Mouse (Mus musculus) spleen, postnatal 4 days (tissue): Measurements from ENCODE around the gene Pcdh15.

Experiments used
- DNase-seq, 2 experiments: peaks; one replicate each; pipeline ENCODE4 v3.0.0; 2022; ENCODE audit warnings: low spot score in 2 of 2

Gene Pcdh15

DNA sequence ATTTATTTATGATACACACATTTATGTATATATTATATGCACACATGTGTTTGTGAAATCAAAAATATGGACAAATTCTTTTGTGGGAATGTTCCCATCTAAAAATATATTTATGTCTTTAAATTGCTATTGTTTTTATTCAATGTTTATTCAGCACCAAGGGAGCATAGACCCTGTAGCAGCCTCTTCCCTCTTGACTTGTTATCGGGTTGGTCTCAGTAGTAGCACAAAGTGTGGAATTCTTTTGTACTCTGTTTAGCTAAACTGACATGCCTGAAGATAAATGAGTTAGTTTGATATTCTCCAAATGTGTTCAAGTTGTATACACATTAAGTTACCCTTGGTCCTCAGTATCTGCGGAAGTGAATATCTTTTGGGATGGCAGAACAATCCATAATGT lies 848.7 kb downstream of the Pcdh15 start:
- DNase-seq: no peak

DNA sequence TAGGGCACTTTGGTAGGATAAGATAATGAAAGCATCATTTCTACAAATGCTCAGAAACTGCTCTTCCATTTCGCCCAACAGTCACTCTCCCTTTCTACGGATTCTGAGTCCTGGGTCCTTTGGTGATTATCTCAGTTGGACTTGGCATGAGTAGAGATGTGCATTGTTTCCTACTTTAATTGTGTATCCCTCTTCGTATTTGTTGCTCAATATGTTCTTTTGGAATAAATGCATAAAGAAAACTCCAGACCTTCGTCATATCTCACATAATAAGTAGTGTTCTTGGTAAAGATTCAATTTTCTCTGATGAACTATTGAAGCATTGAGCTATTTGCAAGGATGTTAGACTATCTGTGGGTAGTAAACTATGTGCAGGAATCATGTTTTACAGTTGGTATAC lies 854.2 kb downstream of the Pcdh15 start:
- no peak for DNase-seq

DNA sequence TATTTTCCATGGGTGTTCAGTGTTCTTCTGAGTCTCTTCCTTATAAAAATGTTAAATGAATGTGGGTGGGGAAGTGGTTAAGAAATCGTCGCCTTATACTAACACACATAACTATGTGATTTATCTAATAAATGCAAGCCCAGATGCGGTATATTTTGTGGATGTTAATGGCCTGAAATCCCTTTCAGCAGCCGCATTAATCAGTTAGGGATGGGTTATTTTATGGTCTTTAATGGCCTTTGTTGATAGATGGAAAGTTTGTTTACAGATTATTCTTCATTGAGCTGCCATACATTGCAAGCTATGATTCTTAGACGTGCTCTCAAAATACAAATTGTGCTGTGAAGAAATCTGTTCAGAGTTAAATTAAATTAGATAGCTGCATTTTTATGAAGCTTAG lies 884.9 kb downstream of the Pcdh15 start:
- DNase-seq: no peak

DNA sequence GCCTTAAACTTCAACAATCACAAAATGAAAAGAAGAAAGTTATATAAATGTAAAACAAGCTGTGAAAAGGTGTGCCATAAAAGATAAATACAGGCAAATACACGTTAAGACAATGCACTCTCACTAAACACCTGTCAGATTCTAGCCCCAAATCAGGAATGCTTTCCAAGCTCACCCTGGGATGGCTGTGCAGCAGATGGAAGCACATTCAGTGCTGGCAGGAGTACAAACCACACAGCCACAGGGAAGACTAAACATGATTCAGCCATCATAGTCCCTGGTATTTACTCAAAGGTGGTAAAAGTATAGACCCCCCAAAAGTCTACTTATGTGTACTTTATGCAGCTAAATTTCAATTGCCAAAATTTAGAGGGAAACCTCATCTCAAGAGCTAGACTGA lies 909.7 kb downstream of the Pcdh15 start:
- no peak for DNase-seq

DNA sequence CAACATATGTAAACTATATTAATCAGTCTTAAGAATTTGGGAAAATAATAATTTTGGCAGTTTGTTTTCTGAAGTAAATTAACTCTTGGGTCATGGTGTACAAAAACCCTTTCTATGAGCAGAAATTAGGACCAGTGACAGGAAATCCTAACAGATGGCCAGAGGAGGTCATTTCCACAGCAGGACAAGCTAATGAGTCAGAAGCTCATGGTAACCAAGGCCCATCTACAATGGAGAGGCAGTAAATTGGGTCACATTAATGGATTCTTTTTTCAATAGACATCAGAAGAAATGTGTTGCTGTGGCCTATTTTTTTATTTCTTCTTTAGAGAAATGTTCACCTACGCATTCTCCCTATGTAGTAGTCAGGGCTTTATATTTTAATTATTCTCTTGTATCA lies 923.9 kb downstream of the Pcdh15 start:
- no peak for DNase-seq

DNA sequence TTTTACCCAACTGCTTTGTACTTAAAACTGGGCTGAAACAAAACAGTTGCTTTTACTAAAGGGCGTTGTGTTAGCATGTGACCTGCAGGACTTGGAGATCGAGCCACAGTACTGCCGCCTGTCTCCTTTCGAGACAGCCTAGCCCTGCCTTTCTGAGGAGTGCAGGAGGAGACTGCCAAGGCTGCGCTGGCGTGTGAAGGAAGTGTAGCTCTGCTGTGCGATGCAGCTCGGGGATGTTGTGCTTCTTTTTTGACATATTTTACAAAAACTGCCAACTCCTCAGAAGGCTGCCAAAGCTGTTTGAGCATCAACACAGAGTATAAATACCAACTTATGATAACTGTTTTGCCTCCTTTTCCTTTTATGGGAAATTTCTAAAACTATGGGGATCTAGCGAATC lies 953.9 kb downstream of the Pcdh15 start:
- no peak for DNase-seq

DNA sequence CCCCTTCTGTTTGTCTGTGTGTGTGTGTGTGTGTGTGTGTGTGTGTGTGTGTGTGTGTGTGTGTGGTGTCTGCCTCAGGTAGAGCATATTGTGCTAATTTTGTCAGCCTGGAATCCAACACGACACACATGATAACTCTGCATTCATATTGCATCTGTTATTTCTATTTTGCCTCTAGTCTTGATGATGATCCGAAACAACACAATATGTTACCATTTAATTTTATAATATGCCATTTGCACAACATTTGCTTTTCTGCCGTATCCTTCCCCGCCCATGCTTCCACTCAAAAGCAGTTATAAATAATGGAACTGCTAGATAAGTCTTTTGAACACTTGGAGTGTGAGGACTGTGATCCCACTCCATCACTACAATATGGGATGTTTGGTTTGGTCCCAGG lies 987.5 kb downstream of the Pcdh15 start:
- DNase-seq: no peak

DNA sequence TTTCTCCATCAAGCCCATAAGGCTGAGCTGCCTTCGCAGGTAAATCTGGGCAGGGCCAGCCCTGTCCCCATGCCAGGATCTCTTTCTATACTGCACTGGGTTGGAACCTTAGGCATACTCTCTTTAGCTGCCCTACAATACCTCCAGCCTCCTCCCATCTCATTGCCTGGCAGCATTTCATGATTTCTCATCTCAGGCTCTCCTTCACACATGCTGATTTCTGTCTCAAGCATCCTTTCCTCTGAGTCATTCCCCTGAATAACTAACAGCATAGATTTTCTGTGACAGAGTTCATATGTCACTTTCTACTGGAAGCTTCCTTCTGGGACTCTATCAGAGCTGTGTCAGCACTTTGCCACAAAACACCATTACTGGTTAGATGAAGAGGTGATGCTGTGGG lies 999.2 kb downstream of the Pcdh15 start:
- DNase-seq: no peak

DNA sequence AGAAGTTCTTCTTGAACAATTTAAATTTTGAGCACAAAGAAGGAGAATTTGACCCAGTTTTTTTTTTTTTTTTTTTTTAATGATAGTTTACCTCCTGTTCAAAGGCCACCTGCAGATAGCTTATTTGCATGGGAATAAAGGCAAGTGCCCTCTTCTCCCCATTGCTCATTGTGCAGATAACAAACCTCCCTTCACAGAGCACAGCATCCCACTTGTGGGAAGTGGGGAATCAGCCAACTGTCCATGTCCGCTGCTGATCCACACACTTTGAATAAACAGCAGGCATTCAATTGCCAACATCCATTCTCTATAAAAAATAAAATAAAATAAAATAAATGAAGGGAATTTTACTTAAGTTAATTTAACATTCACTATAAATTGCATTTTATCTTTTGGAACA lies 1015.0 kb downstream of the Pcdh15 start:
- no peak for DNase-seq

DNA sequence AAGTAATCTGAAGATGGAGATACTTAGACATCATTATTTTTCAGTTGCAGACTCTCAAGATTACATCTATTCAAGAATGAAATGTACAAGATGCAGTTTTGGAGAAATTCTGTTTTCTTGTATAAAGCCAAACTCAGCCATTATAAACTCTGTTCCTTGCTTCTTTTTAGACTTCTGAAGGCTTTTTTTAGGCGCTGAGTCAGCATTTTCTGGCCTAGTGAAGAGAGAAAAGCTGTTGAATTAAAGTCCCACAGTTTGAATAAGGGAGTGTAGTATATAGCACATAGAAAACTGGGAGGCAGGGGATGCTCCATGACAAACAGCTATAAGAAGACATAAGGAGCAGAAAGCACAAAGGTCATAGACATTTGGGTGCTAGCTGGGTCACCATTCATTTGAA lies 1017.7 kb downstream of the Pcdh15 start:
- no peak for DNase-seq

DNA sequence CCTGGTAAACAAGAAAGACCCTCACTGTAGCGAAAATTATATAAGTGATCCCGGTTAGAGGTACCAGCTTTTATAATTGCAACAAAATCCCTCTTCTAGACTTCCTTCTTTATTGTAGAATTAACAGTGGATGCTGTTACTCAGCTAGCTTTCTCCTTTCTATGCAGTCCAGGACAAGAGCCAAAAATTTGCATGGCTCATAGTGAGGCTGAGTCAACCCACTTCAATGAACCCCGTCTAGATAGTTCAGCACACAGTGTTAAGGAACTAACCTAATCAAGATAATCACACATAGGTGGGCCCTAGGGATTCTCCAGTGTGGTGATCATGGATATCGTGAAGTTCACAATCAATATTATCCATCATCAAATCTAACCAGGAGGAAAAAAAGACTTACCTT lies 1024.3 kb downstream of the Pcdh15 start:
- no peak for DNase-seq

DNA sequence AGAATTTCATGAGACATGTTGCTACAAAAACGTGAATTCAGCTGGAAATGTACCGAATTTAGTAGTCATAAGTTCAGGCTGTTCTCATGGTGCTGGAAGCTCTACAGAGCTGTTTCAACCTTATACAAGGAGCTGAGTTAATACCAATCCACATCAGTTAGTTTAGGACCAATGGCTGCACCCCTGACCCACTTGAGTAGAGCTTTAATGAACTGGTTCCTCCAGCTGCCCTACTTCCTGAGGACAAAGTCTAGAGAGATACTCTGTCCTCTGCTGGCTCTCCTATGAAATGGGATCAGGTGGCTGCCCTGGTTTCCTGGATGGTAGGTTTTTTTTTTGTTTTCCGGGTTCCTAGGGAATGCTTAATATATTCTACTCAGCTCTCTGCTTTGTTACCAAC lies 1030.0 kb downstream of the Pcdh15 start:
- DNase-seq: no peak

DNA sequence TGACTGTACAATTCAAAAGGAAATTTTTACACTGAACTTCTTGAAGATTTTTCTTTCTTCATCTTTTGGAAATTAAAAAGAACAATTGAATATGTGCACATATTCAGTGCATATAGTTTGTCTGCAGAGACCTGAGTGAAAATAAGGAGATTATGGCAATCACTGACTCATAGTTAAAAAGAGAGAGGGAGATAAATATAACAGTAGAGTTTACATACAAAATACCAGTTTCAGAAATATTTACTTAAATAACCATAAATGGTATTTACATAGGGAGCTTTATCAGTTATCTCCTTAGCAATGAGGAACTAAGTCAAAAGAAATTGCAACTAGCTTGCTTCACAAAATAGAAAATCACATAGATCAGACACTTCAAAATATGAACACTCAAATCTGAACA lies 1030.5 kb downstream of the Pcdh15 start:
- no peak for DNase-seq

DNA sequence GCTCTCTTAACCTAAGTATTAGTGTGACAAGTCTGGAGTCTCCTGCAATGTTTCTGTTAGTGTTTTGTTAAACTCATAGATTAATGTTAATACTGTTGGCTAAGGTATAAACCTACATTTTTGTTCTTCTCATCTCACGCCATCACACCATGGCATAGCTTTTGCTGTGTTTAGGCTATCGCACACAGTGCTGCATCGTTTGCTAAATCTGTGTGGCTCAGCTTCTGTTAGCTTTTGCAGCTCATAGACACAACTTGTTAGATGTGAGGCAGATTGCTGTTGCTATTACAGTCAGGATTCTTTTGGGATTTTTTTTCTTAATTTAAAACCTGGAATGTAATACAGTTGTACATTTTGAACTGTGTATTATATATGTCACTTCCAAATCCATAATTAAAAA lies 1031.7 kb downstream of the Pcdh15 start:
- no peak for DNase-seq

DNA sequence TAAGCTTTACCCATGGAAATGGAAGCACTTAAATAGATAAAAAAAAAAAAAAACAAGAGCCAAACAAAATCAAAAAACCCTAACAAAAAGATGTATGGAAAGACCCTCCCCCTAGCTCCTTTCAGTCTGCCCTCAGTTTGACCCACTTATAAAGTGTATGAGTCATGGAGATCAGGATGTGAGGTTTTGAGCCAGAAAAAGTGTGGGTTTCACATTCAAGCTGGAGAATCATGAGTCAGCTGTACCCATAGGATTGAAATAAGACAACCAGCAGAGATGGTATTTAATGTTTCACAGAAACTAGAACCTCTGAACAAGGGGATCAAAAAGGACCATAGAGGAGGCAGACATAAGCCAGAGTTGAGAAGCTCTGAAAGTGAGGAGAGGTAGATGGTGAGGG lies 1048.8 kb downstream of the Pcdh15 start:
- no peak for DNase-seq

DNA sequence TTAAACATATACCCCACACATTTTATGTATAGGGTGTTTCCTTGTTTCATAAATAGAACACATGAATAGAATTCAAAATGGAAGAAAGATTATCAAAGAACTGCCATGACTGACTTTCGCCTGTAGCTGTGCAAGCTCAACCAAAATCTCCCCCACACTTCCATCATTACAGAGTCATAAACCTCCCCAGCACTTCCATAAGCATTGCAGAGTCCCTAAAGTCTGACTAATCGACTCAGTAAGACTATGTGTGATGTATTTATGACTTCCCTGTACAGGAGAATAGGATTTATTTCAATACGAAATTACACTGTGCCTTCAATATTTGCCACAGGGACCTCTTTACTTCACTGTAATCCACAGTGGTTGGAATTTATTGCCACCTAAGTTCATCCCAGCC lies 1082.8 kb downstream of the Pcdh15 start:
- no peak for DNase-seq

DNA sequence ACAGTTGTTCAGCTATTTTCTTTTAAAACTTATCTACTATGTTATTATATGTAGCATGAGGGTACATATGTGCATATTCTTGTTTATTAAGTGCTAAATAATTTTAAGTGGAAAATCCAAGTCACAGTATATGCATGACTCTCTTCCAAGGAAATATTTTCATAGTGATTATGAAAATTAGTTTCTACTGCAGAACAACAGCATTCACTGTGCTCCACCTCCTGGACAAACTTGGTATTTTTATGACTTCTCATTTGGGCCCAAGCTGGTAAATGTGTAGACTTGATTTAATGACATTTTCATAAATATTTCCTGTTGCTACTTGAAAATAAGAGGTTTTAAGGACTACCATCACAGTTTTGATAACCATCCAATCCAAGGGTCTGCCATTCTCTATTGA lies 1104.5 kb downstream of the Pcdh15 start:
- no peak for DNase-seq

DNA sequence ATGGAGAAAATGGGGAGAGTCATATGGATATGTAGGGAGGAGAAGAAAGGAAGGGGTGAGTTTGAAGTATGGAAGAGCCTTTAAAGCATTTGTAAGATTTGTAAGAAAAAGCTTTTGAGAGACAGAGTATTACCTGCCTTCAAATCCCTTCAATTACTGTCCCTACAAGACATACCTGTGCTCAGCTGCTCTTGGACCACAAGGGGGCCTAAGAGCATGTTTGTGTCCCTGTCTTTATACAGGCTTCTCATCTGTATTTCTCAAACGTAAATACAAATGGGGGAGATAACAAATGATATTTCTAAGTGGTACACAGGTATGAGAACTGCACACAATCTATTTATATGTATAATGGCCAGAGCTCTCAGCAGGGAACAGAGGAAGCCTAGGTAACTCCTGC lies 1118.1 kb downstream of the Pcdh15 start:
- DNase-seq: no peak

DNA sequence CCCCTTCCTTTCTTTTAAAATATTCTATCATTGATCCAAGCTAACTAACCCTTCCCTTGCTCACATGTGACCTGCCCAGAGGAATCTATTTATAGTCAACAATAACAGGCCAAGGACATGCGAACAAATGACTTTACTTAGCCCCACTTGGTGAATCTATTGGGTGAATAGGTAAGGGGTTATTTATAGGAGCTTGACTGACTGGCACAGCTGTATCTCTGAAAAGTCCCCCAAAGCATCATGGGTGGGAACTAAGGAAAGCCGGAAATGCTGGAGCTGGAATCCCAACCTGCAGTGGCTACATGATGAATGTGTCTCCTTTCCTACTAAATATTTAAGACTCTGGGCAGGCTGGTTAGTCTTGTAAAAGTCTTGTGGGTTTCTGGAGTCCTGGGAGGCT lies 1121.3 kb downstream of the Pcdh15 start:
- no peak for DNase-seq

DNA sequence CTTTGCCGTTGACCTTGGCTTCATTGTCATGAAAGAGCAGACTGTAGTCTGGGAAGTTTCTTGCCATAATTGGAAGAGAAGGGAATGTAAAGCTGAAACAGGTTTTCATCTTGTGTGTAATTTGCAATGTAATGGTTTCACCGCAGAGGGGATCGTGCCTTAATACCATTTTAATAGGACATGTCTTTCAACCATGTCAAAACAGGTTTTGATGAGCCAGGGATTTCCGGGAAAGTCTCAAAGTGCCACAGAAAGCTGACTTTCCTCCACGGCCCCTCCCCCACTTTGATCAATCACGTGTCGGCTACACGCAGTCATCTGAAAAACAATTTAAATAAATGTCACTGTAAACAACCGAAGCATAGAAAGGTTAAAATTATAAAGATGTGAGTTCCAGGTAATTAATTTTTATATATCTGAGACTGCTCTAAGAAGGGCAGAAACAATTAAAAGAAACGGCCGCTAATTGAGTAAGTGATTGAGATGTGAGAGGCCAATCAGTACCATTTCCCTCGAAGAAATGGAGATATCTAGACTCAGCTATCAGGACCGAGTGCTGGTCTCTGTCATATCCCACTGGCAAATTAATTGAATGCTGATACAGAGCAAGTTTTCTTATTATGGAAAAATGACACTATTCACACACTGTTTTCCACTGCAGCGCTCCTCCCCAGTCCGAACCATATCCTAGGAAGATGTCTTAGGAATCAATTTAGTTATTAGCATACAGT lies 1158.7 kb downstream of the Pcdh15 start:
- DNase-seq: no peak

DNA sequence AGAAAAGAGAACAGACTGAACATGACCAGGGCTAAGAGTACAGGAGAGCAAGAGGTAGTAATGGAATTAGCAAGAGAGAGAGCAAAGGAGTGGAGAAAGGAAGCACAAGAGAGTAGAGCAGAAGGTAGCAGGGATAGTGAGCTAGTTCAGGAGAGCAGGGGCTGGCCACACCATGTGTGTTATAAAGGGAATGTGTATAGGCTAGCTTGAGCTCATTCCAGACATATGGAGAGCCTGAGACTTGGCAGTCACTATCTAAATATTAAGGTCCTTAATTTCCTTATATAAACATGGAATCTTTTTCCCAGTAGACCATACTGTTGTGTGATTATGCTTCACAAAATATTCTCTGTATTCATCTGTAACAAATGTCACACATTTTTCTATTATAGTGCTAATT lies 1159.5 kb downstream of the Pcdh15 start:
- DNase-seq: no peak

DNA sequence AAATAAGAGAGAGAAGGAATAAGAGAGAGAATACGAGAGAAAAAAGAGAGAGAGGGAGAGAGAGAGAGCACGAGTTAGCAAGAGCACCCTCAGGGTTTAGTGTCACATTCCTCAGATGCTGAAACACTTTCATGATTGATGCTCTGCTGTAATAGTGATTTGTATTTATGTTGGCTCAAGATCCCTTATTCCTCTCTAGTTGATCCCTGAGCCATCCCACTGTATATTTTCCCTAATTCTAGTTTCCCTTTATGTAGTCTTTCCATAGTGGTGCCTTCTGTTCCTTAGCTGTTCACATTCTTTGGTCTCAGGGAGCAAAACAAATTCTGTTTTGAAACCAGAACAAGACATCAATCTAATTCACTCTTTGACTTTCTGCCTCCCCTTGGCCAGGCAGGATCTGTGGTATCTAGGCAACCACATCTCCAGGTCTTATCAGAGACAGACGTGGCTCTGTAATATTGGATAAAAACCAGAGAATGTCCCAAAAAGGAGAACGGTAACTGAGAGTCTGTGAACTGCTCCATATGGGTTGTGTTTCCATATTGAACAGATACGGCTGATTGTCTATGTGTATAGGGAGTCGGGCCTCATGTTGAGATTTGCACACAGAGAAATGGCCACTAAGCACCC lies 1170.6 kb downstream of the Pcdh15 start:
- DNase-seq: no peak

DNA sequence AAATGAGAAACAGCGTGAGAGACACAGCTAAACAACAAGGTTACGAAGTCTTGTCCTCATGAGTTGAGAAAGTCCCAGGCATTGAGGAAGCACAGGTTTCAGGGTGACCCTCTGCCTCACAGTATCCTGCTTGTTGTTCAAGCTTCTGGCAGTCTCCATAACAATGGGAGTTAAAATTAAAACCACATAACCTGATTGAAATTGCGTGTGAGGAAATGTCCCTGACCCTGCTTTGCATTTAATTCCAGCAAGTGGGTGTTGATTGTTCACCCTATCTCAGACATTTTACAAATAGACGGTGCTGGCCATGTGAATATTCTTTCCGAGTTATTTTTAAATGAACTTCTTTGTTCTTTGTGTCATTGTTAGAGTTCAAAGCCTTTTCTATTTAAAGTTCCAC lies 1171.8 kb downstream of the Pcdh15 start:
- DNase-seq: no peak

DNA sequence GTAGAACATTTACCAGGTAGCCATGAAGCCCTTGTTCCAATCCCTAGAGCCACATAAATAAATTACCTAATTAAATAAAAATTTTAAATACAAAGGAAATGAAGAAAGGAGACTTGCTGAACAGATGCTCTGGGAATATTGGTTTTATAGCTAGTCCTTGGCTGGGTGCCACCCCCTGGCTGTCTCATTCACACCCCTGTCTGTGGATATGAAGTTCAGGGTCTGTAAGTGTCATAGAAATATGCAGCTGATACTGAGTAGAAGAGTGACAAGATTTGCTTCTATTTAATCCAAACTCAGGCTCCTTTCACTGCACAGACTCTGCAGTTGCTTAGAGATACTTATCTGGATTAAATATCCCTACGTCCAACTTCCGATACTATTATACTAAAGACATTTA lies 1205.0 kb downstream of the Pcdh15 start:
- no peak for DNase-seq
